Mouse (Mus musculus) mouse trophoblast stem cell (cell line): ENCODE data around the gene Nsun6.

Source experiments
- in situ Hi-C, 2 experiments: fragments of 300-500 bp; cut with MseI, MboI; formaldehyde crosslinking; loops; 2 replicates in 1 of 2; 3 replicates in 1 of 2; pipeline ENCODE4 v1.15.1; 2025

Gene Nsun6

GRCm38 (mm10) chr2:15054945-15055637 is at the start of gene Nsun6:
Gene Nsun6 (minus strand): TSS chr2:15055069.
- in situ Hi-C loops: no loop called here

DNA sequence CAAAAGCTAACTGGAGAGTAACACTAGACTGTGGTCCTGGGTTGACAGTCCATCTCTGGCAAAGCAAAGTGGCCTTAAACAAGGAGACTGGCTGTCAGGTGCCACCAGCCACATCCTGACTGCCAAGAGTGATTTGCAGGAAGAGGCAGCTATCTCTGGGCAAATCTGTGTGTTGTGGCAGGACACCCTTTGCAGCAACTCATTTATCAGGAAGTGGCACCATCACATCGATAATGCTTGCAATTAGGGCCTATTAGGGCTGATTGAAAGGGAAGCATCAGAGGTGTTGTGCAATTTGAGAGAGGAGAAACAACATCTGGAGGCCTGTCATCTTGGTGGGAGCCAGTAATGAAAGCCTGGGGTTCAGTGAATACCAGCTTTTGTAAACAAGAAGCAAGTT is 49.5 kb upstream of the Nsun6 start:
- in situ Hi-C loops: no loop called here

GRCm38 (mm10) chr2:15096514-15097090 is 41.7 kb upstream of the Nsun6 start:
- in situ Hi-C loops: no loop called here

DNA sequence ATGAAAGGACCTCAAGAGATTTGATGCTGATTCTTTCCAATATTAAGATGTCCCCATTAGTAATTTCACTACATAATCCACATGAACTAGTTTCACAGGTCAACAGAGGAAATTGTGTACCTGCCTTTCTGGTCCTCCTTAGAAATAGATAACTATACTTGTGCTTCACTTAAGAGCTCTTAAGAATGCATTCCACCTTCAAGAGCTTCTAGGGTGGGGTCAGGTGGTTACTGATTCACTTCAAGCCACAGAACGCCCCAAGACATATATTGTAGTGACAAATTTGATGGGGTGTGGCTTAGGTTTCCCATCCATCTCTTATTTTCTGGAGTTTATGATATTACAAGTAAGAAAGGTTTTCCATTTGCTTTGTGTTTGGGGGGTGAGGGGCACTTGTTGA is 32.4 kb upstream of the Nsun6 start:
- in situ Hi-C loops: no loop called here

- in situ Hi-C loops: no loop called here
These were observed 28.8 kb upstream of the Nsun6 start for GRCm38 (mm10) chr2:15083702-15084101.

DNA sequence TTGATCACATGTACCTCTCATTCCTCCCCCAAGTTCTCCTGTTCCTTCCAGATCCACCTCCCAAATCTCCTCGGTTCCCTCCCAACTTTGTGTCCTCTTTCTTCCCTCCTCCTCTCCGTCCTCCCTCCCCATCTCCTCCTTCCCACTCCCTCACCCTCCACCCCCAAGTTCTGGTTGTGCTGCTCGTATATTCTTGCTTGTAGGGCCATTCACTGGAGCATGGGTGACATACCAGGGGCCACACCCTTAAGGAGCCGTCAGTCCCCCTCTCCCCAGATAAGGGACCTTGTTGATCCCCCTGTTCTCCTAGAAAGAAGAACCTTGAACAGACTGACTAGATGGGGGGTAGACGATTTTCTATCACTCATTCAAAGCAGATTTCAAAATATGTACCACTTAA is 12.2 kb upstream of the Nsun6 start:
- in situ Hi-C loops: no loop called here

DNA sequence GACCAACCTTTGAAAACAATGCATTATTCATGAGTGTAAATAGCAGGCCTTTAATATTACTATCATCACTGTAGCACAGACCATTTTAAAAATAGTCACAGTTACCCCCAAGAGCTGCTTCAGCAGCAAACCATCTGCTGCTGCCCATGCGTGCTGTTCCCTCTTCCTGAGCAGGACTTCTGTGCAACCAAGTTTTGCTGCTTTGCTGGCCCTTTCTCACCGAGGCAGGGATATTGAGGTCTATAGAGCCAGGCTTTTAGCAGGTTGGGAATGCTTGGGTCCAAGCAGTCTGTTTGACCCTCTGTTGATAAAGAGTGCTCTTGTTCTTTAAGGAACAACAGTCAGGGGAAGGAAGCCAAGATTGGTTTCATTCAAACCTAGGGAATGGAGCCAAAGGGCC is 10.6 kb upstream of the Nsun6 start:
- in situ Hi-C loops: no loop called here

GRCm38 (mm10) chr2:15064380-15065269 is 9.8 kb upstream of the Nsun6 start:
- in situ Hi-C loops: no loop called here

GRCm38 (mm10) chr2:15063815-15064214 is 8.9 kb upstream of the Nsun6 start:
- in situ Hi-C loops: no loop called here

GRCm38 (mm10) chr2:15060856-15061255 is 6.0 kb upstream of the Nsun6 start:
- in situ Hi-C loops: no loop called here

GRCm38 (mm10) chr2:15058227-15058626 is 3.4 kb upstream of the Nsun6 start:
- in situ Hi-C loops: no loop called here

GRCm38 (mm10) chr2:15055741-15056151 is 877 bp upstream of the Nsun6 start:
- in situ Hi-C loops: no loop called here

GRCm38 (mm10) chr2:15054496-15054895 is 373 bp downstream of the Nsun6 start:
- in situ Hi-C loops: no loop called here

DNA sequence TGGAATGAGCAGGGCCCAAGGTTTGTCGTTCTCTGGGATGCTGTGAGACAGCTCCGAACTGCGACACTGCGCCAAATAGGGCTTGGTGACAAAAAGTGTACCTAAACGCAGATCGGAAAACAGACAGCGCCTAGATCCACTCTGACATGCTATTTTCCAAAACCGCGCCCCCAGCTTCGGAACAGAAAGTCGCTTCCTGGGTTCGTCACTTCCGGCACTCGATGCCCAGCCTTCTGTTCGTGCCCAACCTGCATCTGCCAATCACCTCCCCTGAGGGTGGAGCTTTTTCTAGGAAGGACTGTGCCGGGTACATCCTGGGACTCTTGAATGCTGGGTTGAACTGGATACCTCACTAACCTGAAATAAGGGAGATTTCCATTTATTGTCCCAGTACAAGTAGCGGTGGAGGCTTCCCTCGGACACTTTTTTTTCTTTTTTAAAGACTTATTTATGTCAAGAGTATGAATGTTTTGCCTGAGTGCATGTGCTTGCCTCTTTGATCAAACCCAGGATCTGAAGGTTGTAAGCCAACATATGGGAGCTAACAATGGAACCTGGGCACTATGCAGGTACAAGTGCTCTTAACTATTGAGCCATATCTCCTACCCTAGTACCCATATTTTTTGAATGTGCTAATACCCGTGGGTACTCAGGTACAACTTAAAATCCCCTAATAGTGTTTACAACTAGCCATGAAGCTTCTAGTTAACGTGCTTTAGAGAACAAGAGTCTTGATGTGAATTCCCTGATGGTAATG is 5.6 kb downstream of the Nsun6 start, which contains the start of gene Arl5b:
Arl5b (plus strand) TSS at position 279 of the 757 bp plus-strand sequence.
- in situ Hi-C loops: loop anchor here in 1 of 2 experiments (25.0 kb wide), 1 partner anchor 187 kb away; no protein-coding TSS in a partner anchor

GRCm38 (mm10) chr2:15040326-15040725 is 14.5 kb downstream of the Nsun6 start:
- in situ Hi-C loops: loop anchor here in 1 of 2 experiments (25.0 kb wide), 1 partner anchor 178 kb away; no protein-coding TSS in a partner anchor

GRCm38 (mm10) chr2:15038705-15039104 is 16.2 kb downstream of the Nsun6 start:
- in situ Hi-C loops: loop anchor here in 1 of 2 experiments (25.0 kb wide), 1 partner anchor 176 kb away; no protein-coding TSS in a partner anchor

DNA sequence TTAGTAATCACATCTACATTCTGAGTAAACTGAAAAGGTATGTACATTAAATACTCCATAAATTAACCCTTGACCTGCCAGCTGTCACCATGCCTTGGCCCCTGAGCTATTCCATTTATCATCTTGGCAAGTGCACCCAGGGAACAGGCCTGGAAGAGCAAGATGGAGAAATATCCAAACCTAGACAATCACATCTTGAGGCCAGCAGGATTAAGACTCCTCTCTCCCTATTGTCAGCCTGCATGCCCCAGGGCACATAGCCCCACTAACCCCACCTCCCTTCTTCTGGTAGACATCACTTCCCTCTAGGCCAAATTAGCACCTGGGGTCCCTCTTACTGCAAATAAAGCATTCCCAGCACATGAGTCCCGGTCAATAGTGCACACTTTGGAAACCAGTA is 27.1 kb downstream of the Nsun6 start:
- in situ Hi-C loops: loop anchor here in 1 of 2 experiments (25.0 kb wide), 1 partner anchor 166 kb away; no protein-coding TSS in a partner anchor

- in situ Hi-C loops: loop anchor here in 1 of 2 experiments (25.0 kb wide), 1 partner anchor 165 kb away; no protein-coding TSS in a partner anchor
These were observed 28.1 kb downstream of the Nsun6 start for GRCm38 (mm10) chr2:15026817-15027216.

GRCm38 (mm10) chr2:15008072-15008471 is 46.8 kb downstream of the Nsun6 start:
- in situ Hi-C loops: no loop called here

GRCm38 (mm10) chr2:15007531-15007930 is 47.3 kb downstream of the Nsun6 start:
- in situ Hi-C loops: no loop called here

- in situ Hi-C loops: no loop called here
These were observed 57.0 kb downstream of the Nsun6 start for GRCm38 (mm10) chr2:14997836-14998235.
